Mouse (Mus musculus): ENCODE measurements around the gene Nfe2l2.

Nfe2l2 gene

DNA sequence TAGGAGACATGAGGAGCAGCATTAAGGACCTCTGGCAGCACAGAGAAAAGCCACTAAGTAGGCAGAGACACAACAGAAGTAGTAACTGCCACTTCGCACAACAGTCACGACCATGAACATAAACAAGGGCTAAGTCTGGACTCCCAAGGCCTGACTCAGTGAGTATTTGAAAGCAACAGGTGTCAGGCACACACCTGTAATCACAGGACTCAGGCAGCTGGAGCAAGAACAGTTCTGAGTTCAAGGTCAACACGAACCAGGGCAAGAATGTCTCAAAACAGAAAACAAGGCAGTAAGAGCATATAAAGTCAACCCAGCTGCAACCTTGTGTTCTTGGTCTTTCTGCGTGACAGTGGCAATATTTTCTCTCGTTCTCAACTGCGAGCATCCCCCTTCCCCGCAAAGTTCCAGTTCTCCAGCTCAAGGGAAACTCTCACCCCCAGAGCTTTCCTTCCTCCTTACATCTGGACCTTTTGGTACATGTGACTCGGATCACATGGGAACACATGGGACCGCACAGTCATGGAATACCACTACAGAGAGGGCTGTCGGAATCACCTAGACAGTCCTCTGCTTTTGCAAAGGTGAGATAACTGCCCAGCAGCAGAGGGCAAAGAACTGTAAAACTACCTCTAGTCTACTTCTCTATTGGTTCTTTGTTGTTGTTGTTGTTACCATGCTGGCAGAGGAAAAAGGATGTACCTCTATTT, 17.2 kb downstream of the Nfe2l2 start:
- in situ Hi-C loops (cut with MboI, MseI): no loop called here

DNA sequence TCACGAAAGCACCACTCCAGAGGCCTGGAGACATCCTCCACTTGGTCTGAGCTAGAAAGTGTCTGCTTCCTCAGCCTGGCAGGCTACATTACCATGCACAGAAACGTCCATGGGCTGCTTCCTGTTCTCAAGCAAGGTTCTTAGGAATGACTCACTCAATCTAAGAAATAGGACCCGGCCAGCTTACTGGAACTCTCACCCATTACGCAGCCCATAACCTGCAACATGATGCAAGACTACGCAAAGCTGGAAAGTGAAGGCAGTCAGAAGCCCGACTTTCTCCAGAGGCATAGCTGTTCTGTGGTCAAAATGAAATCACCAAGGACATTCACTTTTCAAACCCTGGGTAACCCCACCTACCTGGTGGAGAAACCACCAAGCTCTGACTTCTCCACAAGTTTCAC, 19.0 kb downstream of the Nfe2l2 start:
- in situ Hi-C loops (cut with MboI, MseI): no loop called here

DNA sequence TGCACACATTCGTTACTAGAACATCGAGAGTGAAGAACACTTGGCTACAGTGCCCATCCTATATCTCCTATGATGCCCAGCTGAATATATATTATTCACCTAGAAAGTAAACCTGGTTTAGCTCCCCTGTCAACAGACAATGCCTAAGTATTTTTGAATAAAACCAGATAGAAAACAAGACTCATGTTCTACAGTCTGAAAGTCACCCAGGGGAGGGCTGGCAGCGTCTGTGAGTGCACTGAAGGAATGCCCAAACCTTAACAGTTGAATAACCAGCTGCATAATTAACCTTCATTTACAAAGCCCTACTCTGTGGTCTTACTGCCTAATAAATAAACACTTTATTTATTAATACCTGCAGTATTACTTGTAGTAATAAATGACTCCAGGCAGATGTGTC, 19.9 kb downstream of the Nfe2l2 start:
- in situ Hi-C loops (cut with MboI, MseI): no loop called here

GRCm38 (mm10) chr2:75682978-75683709, 21.3 kb downstream of the Nfe2l2 start:
- in situ Hi-C loops (cut with MboI, MseI): no loop called here

- in situ Hi-C loops (cut with MboI, MseI): no loop called here
Measured at GRCm38 (mm10) chr2:75681439-75681838, 23.0 kb downstream of the Nfe2l2 start.

GRCm38 (mm10) chr2:75679947-75680346, 24.5 kb downstream of the Nfe2l2 start:
- in situ Hi-C loops (cut with MboI, MseI): loop anchor here in 1 of 2 experiments (5.0 kb wide), 1 partner anchor 102 kb away; no protein-coding TSS in a partner anchor

DNA sequence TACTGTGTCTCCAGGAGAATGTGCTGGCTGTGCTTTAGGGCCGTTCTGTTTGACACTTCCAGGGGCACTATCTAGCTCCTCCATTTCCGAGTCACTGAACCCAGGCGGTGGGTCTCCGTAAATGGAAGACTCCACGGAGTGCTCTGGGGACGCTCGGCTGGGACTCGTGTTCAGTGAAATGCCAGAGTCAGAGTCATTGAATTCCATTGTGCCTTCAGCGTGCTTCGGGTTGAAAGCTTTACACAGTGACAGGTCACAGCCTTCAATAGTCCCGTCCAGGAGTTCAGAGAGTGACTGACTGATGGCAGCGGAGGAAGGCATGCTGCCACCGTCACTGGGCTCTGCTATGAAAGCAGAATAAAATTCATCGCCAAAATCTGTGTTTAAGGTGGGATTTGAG, 27.9 kb downstream of the Nfe2l2 start:
- in situ Hi-C loops (cut with MboI, MseI): loop anchor here in 1 of 2 experiments (5.0 kb wide), 1 partner anchor 106 kb away; no protein-coding TSS in a partner anchor

DNA sequence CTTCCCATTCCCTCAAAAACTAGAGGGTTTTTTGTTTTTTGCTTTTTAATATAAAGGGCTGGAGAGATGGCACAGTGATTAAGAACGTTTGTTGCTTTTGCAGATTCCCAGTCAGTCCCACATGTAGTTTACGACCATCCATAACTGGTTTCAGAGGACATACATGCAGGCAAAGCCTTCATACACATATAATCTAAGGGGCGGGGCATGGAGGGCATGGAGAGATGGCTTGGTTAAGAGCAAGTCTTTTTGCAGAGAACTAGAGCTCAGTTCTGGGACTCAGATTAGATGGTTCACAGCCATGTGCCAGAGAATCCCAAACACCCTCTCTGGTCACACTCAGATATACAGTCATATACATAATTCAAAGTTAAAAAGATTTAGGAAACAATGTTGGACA, 31.9 kb downstream of the Nfe2l2 start:
- in situ Hi-C loops (cut with MboI, MseI): no loop called here

DNA sequence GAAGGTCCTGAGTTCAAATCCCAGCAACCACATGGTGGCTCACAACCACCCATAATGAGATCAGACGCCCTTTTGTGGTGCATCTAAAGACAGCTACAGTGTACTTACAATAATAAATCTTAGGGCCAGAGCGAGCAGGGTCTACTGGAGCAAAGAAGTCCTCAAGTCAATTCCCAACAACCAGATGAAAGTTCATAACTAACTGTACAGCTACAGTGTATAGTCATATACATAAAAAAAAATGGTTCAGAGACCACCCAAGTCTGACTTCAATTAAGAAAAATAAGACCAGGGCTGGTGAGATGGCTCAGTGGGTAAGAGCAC, 33.1 kb downstream of the Nfe2l2 start:
- in situ Hi-C loops (cut with MboI, MseI): no loop called here

- in situ Hi-C loops (cut with MboI, MseI): no loop called here
Measured at GRCm38 (mm10) chr2:75670446-75671336, 33.8 kb downstream of the Nfe2l2 start.

DNA sequence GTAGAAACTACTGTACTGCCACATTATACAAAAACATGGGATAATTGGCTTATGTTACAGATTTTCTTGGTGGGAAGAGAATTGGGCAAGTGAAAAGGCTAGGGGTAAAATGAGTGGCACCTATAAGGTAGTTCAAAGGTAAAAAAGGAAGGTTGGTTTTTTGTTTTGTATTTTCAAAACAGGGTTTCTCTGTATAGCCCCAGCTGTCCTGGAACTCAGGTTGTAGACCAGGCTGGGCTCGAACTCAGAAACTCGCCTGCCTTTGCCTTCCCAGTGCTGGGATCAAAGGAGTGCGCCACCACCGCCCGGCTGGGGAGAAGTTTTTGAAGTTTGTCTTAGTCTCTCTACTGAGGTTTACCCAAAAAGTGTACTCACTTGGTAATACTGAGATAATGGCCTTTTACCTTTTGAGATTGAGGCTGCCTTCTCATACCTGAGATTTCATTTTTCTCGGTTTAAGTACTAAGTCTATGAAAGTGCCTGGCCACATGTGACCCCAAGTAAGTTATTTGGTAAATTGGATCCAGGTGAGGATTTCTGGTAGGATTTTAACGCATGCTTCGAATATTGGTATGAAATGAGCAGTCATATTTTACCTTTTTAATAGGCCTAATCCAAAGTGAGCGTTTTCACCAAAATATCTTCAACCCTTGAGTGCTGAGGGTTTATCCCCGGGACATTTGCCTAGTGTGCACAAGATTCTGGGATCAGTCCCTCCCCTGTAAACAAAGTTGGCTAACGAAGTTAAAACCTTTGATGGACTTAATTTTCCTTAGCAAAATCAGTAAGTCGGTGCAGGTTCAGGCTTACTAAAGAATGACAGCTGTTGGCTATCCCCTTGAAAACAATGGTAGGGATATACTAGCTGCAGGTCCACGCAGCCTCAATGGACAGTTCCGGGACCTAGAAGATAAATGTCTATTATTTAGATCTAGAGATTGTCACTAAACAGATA, 34.7 kb downstream of the Nfe2l2 start:
- in situ Hi-C loops (cut with MboI, MseI): no loop called here

GRCm38 (mm10) chr2:75661106-75661505, 43.3 kb downstream of the Nfe2l2 start:
- in situ Hi-C loops (cut with MboI, MseI): no loop called here

DNA sequence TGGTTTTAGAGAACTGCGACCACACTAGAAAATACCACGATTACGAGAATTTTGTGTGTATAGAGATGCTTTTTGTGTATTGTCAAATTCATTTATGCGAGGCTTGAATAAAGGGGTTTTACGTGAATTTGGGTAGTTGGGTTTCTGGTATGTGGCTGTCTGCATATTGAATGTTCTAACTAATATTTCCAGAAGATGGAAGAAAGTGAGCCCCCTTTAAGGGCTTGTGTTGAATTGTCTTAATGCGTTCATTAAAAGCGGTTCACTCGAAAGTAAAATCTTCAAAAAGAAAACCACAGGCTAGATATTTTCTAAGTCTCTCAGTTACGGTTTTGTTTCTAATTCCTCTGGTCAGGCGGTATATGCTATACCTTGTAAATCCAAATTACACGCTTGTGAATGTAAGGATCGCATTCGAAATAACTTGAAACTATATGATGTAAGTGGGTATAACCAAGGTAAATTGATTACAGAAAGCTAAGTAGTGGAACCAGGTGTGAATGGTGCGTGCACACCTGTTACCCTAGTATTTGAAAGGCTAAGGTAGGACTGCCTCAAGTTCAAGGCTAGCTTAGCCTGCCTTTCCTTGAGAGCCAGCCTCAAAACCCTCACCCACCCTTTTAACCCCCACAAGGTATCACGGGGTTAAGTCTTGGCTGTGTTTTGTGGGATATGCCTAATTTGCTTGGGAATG, 44.0 kb downstream of the Nfe2l2 start:
- in situ Hi-C loops (cut with MboI, MseI): no loop called here

GRCm38 (mm10) chr2:75659629-75659960, 44.8 kb downstream of the Nfe2l2 start:
- in situ Hi-C loops (cut with MboI, MseI): loop anchor here (5.0 kb wide), 2 partner anchors 47 to 1762 kb away; no protein-coding TSS in a partner anchor

DNA sequence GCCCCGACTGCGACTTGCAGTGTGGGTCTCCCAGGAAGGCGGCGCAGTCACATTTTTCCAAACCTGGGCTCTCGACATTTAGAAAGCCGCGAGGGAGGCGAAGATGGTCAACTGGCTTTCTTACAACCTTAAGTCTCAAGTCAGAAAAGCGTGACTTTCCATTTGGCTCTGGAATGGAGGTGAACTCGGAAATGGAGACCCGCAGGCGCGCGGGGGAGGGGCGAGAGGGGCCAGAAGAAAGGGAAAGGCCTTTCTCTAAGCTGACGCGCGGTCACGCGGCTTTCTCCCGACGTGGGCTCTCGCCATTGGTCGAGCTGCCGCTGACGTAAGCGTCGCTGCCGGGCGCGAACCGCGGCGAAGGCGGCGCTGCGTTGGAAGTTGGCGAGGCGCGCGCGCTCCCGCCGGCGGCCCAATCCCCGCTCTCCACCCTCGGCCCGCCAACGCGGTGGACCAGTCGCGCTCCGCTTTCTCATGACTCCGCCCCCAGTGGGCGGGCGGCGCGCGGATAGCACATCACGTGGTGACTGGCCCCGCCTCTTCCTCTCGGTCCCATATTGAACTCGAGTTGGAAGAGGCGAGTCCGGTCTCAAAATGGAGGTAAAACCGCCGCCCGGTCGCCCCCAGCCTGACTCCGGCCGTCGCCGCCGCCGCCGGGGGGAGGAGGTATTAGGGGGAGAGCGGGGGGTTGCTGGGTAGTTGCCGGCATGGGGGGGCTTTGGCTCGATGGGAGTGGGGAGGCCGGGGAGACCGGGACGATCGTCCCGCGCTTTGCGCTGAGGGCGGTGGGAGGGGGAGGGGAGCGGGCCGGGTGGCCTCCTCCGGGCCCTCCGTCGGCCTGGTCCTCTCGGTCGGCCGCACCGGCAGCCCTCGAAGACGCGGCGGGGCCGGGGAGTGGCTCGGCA, 45.5 kb downstream of the Nfe2l2 start, which contains the start of gene Hnrnpa3:
TSS of gene Hnrnpa3 (plus strand) at position 535 of the 902 bp plus-strand sequence.
- in situ Hi-C loops (cut with MboI, MseI): loop anchor here (5.0 kb wide), 2 partner anchors 47 to 1762 kb away; no protein-coding TSS in a partner anchor

- in situ Hi-C loops (cut with MboI, MseI): loop anchor here (5.0 kb wide), 2 partner anchors 46 to 1761 kb away; no protein-coding TSS in a partner anchor
Measured at GRCm38 (mm10) chr2:75657907-75658691, 46.3 kb downstream of the Nfe2l2 start.

DNA sequence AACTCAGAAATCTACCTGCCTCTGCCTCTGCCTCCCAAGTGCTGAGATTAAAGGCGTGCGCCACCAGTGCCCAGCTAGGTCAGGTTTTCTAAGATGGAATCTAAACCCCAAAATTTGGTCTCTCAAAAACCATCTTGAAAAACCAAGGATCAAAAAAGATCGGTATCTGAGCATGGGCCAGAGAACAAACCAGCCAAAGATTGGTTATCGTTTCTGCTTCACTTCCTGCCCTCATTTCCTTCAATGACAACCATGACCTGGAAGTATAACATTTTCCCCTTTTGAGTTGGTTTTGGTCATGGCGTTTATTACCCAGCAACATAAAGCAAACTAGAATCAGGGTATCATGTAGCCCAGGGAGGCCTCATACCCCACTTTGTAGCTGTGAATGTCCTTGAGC, 47.5 kb downstream of the Nfe2l2 start:
- in situ Hi-C loops (cut with MboI, MseI): loop anchor here (5.0 kb wide), 2 partner anchors 45 to 1760 kb away; no protein-coding TSS in a partner anchor

DNA sequence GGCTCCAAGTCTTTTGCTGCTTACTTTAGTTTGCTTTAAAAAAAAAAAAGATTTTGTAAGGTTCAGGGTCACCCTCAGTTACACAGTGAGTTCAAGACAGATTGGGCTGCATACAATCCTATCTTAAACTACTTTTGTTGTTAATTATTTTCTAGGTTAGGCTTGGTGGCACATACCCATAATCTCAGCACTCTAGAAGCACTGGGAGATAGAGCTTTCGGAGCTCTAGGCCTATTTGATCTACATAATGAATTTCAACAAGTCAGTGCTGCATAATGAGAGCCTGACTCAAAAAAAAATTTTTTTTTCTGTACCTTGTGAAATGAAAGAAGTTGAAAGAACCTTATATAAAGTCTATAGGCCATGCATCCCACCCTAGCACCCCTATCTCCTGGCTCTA, 49.8 kb downstream of the Nfe2l2 start:
- in situ Hi-C loops (cut with MboI, MseI): loop anchor here (5.0 kb wide), 2 partner anchors 42 to 1757 kb away; no protein-coding TSS in a partner anchor
